Mouse (Mus musculus) hindbrain, embryonic 12.5 days (tissue): ENCODE measurements around the gene Slc4a1. TPM values are rescaled to one million over a fixed set of nuclear protein-coding genes. Genes with fewer than 3 reads are reported as not detected.
"Not testable (repeated sequence)": the region's sequence is repeated elsewhere in the genome, so short reads cannot be mapped to it uniquely, and the experiment has no call there.

Experiments
- ATAC-seq: fragments of 200-750 bp; cut with Nextera tagmentation; 2 replicates; pipeline ENCODE4 v1.8.0; 2017; ENCODE audit warnings: moderate TSS enrichment; ENCODE audit not compliant: low FRiP score
- H3K27ac ChIP-seq: fragments of 300-500 bp; sonication (generic); 2 replicates; pipeline ENCODE4 v1.5.1; 2016; ENCODE audit warnings: mild to moderate bottlenecking
- H3K27me3 ChIP-seq: fragments of 300-500 bp; sonication (generic); 2 replicates; pipeline ENCODE4 v1.6.1; 2016; ENCODE audit warnings: mild to moderate bottlenecking
- H3K36me3 ChIP-seq: fragments of 300-500 bp; sonication (generic); 2 replicates; pipeline ENCODE4 v1.6.1; 2016; ENCODE audit warnings: mild to moderate bottlenecking
- H3K4me1 ChIP-seq: fragments of 300-500 bp; sonication (generic); 2 replicates; pipeline ENCODE4 v1.6.1; 2016
- H3K4me2 ChIP-seq: fragments of 300-500 bp; sonication (generic); replicated peaks from 2 replicates; pipeline ENCODE4 v1.6.1; 2016; ENCODE audit warnings: mild to moderate bottlenecking
- H3K4me3 ChIP-seq: fragments of 300-500 bp; sonication (generic); 2 replicates; pipeline ENCODE4 v1.5.1; 2016; ENCODE audit warnings: mild to moderate bottlenecking
- H3K9ac ChIP-seq: fragments of 300-500 bp; sonication (generic); 2 replicates; pipeline ENCODE4 v1.6.1; 2016; ENCODE audit warnings: mild to moderate bottlenecking, moderate library complexity
- H3K9me3 ChIP-seq: fragments of 300-500 bp; sonication (generic); replicated peaks from 2 replicates; pipeline ENCODE4 v1.6.1; 2016; ENCODE audit warnings: mild to moderate bottlenecking
- WGBS: fragments of 180-500 bp; shearing (Covaris S2); methylation state at CpG from one replicate; pipeline ENCODE4 v1.1.7; 2016; 5-methylcytosine and 5-hydroxymethylcytosine counted together
- polyA plus RNA-seq: library from polyadenylated mRNA; unstranded; fragments of >200 nt; fragmentation: Nextera tagmentation; extraction: Ambion mirVana; gene quantifications from 2 replicates; pipeline ENCODE4 v1.2.1, GENCODE M21; 2016

The Slc4a1 gene
- 30.8 and 33.5 TPM in 2 replicates for polyA plus RNA-seq

- 89% methylated on average over 8 of the region's 8 CpGs for WGBS
- not testable (repeated sequence) for H3K27ac ChIP-seq, ATAC-seq
Measured at GRCm38 (mm10) chr11:102366103-102366502, at the start of gene Slc4a1. Gene Slc4a1, minus strand, starts transcription at chr11:102366203.

GRCm38 (mm10) chr11:102415034-102415802, 49.2 kb upstream of the Slc4a1 start:
- no peak for ATAC-seq
- H3K9ac ChIP-seq, result no peak overlapping the region
- H3K27ac ChIP-seq, result no peak overlapping the region
- H3K4me1 ChIP-seq, result no peaks in the 10 kb centered on the region
- whole genome bisulfite sequencing, result 75% methylated on average over 10 of the region's 10 CpGs
- H3K4me2 ChIP-seq, result no peak overlapping the region
- no peak overlapping the region for H3K4me3 ChIP-seq
- no peaks in the 10 kb centered on the region for H3K36me3 ChIP-seq
- H3K27me3 ChIP-seq, result 0 out of 2 replicates have a peak, but pooled peaks cover 5% of the 10 kb centered on the region
- 0 out of 2 replicates have a peak, but pooled peaks cover 4% of the 10 kb centered on the region for H3K9me3 ChIP-seq

More at GRCm38 (mm10) chr11:102366103-102366502, at the start of gene Slc4a1:
- H3K9me3 ChIP-seq, H3K4me1 ChIP-seq, H3K36me3 ChIP-seq, H3K4me2 ChIP-seq, H3K9ac ChIP-seq, H3K27me3 ChIP-seq, H3K4me3 ChIP-seq: not testable (repeated sequence)

GRCm38 (mm10) chr11:102413059-102413458, 47.1 kb upstream of the Slc4a1 start:
- H3K4me2 ChIP-seq, result no peak overlapping the region
- no peaks in the 10 kb centered on the region for H3K9me3 ChIP-seq
- peaks cover 2% of the 10 kb centered on the region for H3K4me1 ChIP-seq
- 78% methylated on average over 8 of the region's 8 CpGs for WGBS
- no peak for ATAC-seq
- H3K27ac ChIP-seq, result no peak overlapping the region
- H3K9ac ChIP-seq, result no peak overlapping the region
- no peaks in the 10 kb centered on the region for H3K36me3 ChIP-seq
- H3K4me3 ChIP-seq, result no peak overlapping the region
- H3K27me3 ChIP-seq, result 0 out of 2 replicates have a peak, but pooled peaks cover 5% of the 10 kb centered on the region

GRCm38 (mm10) chr11:102411704-102412103, 45.7 kb upstream of the Slc4a1 start:
- no peak for ATAC-seq
- H3K4me1 ChIP-seq, result peaks cover 11% of the 10 kb centered on the region
- no peak overlapping the region for H3K9ac ChIP-seq
- H3K4me3 ChIP-seq, result no peak overlapping the region
- H3K36me3 ChIP-seq, result no peaks in the 10 kb centered on the region
- H3K9me3 ChIP-seq, result no peaks in the 10 kb centered on the region
- H3K4me2 ChIP-seq, result no peak overlapping the region
- 9% methylated on average over 11 of the region's 11 CpGs for WGBS
- no peak overlapping the region for H3K27ac ChIP-seq
- H3K27me3 ChIP-seq, result 0 out of 2 replicates have a peak, but pooled peaks cover 5% of the 10 kb centered on the region

GRCm38 (mm10) chr11:102411061-102411460, 45.1 kb upstream of the Slc4a1 start:
- no peak for ATAC-seq
- peaks cover 17% of the 10 kb centered on the region for H3K4me1 ChIP-seq
- WGBS, result 85% methylated on average over 3 of the region's 3 CpGs
- H3K36me3 ChIP-seq, result no peaks in the 10 kb centered on the region
- H3K27me3 ChIP-seq, result 0 out of 2 replicates have a peak, but pooled peaks cover 5% of the 10 kb centered on the region
- no peak overlapping the region for H3K27ac ChIP-seq
- H3K4me2 ChIP-seq, result no peak overlapping the region
- H3K9me3 ChIP-seq, result no peaks in the 10 kb centered on the region
- no peak overlapping the region for H3K4me3 ChIP-seq
- no peak overlapping the region for H3K9ac ChIP-seq

GRCm38 (mm10) chr11:102410345-102410744, 44.3 kb upstream of the Slc4a1 start:
- not testable (repeated sequence) for H3K4me2 ChIP-seq, H3K4me3 ChIP-seq, H3K9me3 ChIP-seq, H3K36me3 ChIP-seq, H3K9ac ChIP-seq, H3K27me3 ChIP-seq, ATAC-seq, H3K27ac ChIP-seq
- peaks cover 24% of the 10 kb centered on the region for H3K4me1 ChIP-seq
- WGBS, result 91% methylated on average over 3 of the region's 3 CpGs

GRCm38 (mm10) chr11:102409795-102410330, 43.9 kb upstream of the Slc4a1 start:
- H3K9me3 ChIP-seq, result no peaks in the 10 kb centered on the region
- H3K27me3 ChIP-seq, result 0 out of 2 replicates have a peak, but pooled peaks cover 5% of the 10 kb centered on the region
- no peak overlapping the region for H3K27ac ChIP-seq
- H3K4me2 ChIP-seq, result no peak overlapping the region
- no peak overlapping the region for H3K4me3 ChIP-seq
- H3K4me1 ChIP-seq, result peaks cover 29% of the 10 kb centered on the region
- ATAC-seq, result no peak
- 0 out of 2 replicates have a peak overlapping the region, but pooled peaks have one; percentile 13 for H3K9ac ChIP-seq
- WGBS, result 82% methylated on average over 3 of the region's 3 CpGs
- no peaks in the 10 kb centered on the region for H3K36me3 ChIP-seq

GRCm38 (mm10) chr11:102408888-102409794, 43.1 kb upstream of the Slc4a1 start:
- no peak for ATAC-seq
- 0 out of 2 replicates have a peak, but pooled peaks cover 2% of the 10 kb centered on the region for H3K36me3 ChIP-seq
- peaks cover 35% of the 10 kb centered on the region for H3K4me1 ChIP-seq
- 0 out of 2 replicates have a peak, but pooled peaks cover 5% of the 10 kb centered on the region for H3K27me3 ChIP-seq
- 45% methylated on average over 15 of the region's 15 CpGs for WGBS
- H3K4me2 ChIP-seq, result peak overlapping the region; percentile 69
- H3K9me3 ChIP-seq, result no peaks in the 10 kb centered on the region
- H3K4me3 ChIP-seq, result peak overlapping the region; percentile 58
- peak overlapping the region; percentile 62; the same call in 1 of the 2 replicates for H3K27ac ChIP-seq
- no peak overlapping the region for H3K9ac ChIP-seq

GRCm38 (mm10) chr11:102408344-102408876, 42.4 kb upstream of the Slc4a1 start:
- ATAC-seq, result peak; percentile 87
- Histone ChIP-seq H3K9me3 (no peaks in the 10 kb centered on the region), H3K27me3 (0 out of 2 replicates have a peak, but pooled peaks cover 5% of the 10 kb centered on the region), H3K4me1 (peaks cover 35% of the 10 kb centered on the region), H3K4me3 (peak overlapping the region; percentile 58), H3K36me3 (peaks cover 8% of the 10 kb centered on the region; the same call in 1 of the 2 replicates), H3K9ac (peak overlapping the region; percentile 77; the same call in 1 of the 2 replicates), H3K4me2 (peak overlapping the region; percentile 69), H3K27ac (peak overlapping the region; percentile 88)
- under 1% methylated on average over 32 of the region's 32 CpGs for WGBS

GRCm38 (mm10) chr11:102407834-102408215, 41.8 kb upstream of the Slc4a1 start, which contains the start of gene Slc25a39:
Gene Slc25a39, minus strand, starts transcription at chr11:102407946.
- H3K9ac ChIP-seq, result peak within 1 kb of the TSS; percentile 77
- ATAC-seq, result no peak
- H3K4me3 ChIP-seq, result peak within 1 kb of the TSS; percentile 58
- H3K27me3 ChIP-seq, result no peaks in the 10 kb centered on the region
- H3K4me2 ChIP-seq, result peak within 1 kb of the TSS; percentile 69
- H3K9me3 ChIP-seq, result no peaks in the 10 kb centered on the region
- WGBS, result 1% methylated on average over 19 of the region's 19 CpGs
- peaks cover 14% of the 10 kb centered on the region for H3K36me3 ChIP-seq
- H3K27ac ChIP-seq, result peak within 1 kb of the TSS; percentile 88
- H3K4me1 ChIP-seq, result peaks cover 35% of the 10 kb centered on the region
